Mouse (Mus musculus): ENCODE measurements around the gene Tpcn2. TPM values are rescaled to one million over a fixed set of nuclear protein-coding genes. Genes with fewer than 3 reads are reported as not detected.

Tpcn2 gene
- total and polyA plus RNA-seq, 3 experiments: 3.7 to 7.3 (median 7.2) TPM

DNA sequence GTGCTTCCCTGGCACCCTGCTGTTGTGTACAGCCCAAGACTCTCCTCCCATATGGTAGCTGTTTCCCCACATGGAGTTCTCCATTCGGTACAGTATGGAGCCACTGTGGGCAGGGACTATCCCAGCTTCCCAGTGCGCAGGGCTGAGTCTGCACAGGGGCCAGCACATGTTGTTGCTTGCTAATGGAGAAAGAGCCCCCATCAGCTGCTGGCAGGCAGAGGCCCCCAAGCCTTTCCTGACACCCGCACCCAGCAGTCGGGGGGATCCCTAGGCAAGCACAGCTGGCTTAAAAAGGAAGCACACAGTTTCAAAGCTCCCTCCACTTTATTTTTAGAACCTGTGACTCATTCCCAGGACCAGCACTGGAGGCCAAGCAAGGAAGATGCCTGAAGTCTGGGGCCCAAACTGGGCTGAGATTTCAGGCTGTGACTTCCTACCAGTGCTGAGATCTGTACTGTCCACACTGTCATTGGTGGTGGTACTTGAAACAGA is 85.5 kb downstream of the Tpcn2 start:
- no peak overlapping the region for H3K27ac ChIP-seq (ENCODE audit: insufficient read depth, low read depth)
- H3K79me2 ChIP-seq (replicated peaks; ENCODE audit: control insufficient read depth, extremely low read depth, insufficient read depth, poor library complexity, severe bottlenecking): no peaks in the 10 kb centered on the region
- H3K4me2 ChIP-seq (ENCODE audit: insufficient read depth, low read depth, poor library complexity, severe bottlenecking): no peak overlapping the region
- peaks cover 0 to 7% of the 10 kb centered on the region in 2 experiments; a peak in 2 of 4 replicates for H3K4me1 ChIP-seq (ENCODE audit: control insufficient read depth in 1 of 2, insufficient read depth in 2 of 2)
- no peaks in the 10 kb centered on the region for H3K36me3 ChIP-seq (replicated peaks in 1 of 2; ENCODE audit: control insufficient read depth in 1 of 2, insufficient read depth in 1 of 2, low read length in 1 of 2)
- TF ChIP-seq CTCF (conservative IDR thresholded peaks at IDR 0.05 in 1 of 2, IDR thresholded peaks at IDR 0.05 in 1 of 2; ENCODE audit: low read depth in 2 of 2, low read length in 2 of 2) (no peak), ZMIZ1 (IDR thresholded peaks at IDR 0.05; ENCODE audit: low read depth, low read length) (no peak), POLR2AphosphoS2 (IDR thresholded peaks at IDR 0.05; ENCODE audit: low read depth, low read length) (no peak)
- in situ Hi-C loops (cut with MboI; ENCODE audit: low pct_ligation_motif_present, low pct_unique_long_range_greater_than_20kb, low sequenced_read_pairs): no loop called here
- no peak overlapping the region for H3K4me3 ChIP-seq (replicated peaks in 1 of 3; ENCODE audit: low read depth in 2 of 3, low read length in 2 of 3, poor library complexity in 1 of 3)
- no peak overlapping the region for H3K9ac ChIP-seq (ENCODE audit: insufficient read depth, low read depth)
- H3K9me3 ChIP-seq (replicated peaks; ENCODE audit: low read length): peaks cover 11% of the 10 kb centered on the region
- dilution Hi-C loops (cut with MboI; ENCODE audit: extremely low pct_ligation_motif_present, extremely low pct_unique_long_range_greater_than_20kb, low sequenced_read_pairs): no loop called here
- peak; percentile 5 for DNase-seq (ENCODE audit: extremely low read depth)
- H3K27me3 ChIP-seq (replicated peaks): peaks cover 80% of the 10 kb centered on the region

DNA sequence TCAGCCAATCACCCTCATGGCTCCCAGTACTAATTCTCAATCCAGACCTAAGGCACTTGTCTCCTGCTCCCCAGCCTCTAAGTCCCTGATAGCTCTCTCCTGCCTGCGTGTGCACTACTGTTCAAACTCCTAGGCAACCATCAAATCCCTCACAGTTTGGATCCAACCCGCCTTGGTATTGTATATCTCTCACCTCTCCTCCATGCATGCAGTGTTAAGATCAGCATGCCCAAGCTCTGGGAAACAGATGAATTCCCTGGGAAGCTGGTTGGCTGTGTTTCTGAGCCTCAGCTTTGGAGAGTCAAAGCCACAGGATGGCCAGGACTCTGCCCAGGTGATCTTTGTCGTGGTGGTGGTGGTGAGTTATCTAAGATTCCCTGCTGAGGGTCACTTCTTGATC is 86.1 kb downstream of the Tpcn2 start:
- in situ Hi-C loops (cut with MboI; ENCODE audit: low pct_ligation_motif_present, low pct_unique_long_range_greater_than_20kb, low sequenced_read_pairs): no loop called here

DNA sequence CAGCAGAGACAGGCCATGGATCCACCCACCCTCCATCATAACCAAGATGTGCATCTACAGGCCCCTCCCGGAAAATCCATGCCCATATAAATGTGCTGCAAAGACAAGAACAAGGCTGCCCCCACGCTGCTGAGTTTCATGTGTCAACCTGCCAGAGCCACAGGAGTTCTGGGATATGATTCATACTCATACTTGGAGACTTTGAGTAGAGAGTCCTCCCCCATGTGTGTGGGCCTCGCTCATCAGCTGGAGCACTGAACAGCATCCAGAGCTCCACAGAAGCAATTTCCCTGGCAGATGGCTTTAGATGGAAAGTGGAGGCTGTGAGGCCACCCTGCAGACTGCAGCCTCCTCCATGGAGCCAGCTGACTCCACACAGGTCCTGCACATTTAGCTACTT is 86.8 kb downstream of the Tpcn2 start:
- DNase-seq (ENCODE audit: extremely low read depth): no peak
- TF ChIP-seq E2F4 (IDR thresholded peaks at IDR 0.05; ENCODE audit: insufficient replicate concordance, low read depth, low read length): no peak
- TF ChIP-seq UBTF (IDR thresholded peaks at IDR 0.05; ENCODE audit: low read depth, low read length): no peak
- TF ChIP-seq MYC (IDR thresholded peaks at IDR 0.05; ENCODE audit: low read depth, low read length): no peak
- TF ChIP-seq CTCF (conservative IDR thresholded peaks at IDR 0.05 in 1 of 2, IDR thresholded peaks at IDR 0.05 in 1 of 2; ENCODE audit: low read depth in 2 of 2, low read length in 2 of 2): no peak
- TF ChIP-seq MAX (IDR thresholded peaks at IDR 0.05; ENCODE audit: low read length): no peak
- TF ChIP-seq TBP (conservative IDR thresholded peaks at IDR 0.05; ENCODE audit: low read depth, low read length): no peak
- TF ChIP-seq BHLHE40 (IDR thresholded peaks at IDR 0.05; ENCODE audit: low read depth, low read length): no peak
- TF ChIP-seq ZC3H11A (IDR thresholded peaks at IDR 0.05; ENCODE audit: low read depth, low read length): no peak
- no peak for TF ChIP-seq EP300 (IDR thresholded peaks at IDR 0.05; ENCODE audit: low read length)
- no peak for TF ChIP-seq POLR2AphosphoS2 (IDR thresholded peaks at IDR 0.05; ENCODE audit: low read depth, low read length)
- no peak for TF ChIP-seq RAD21 (IDR thresholded peaks at IDR 0.05; ENCODE audit: low read depth, low read length)
- TF ChIP-seq ZMIZ1 (IDR thresholded peaks at IDR 0.05; ENCODE audit: low read depth, low read length): no peak
- TF ChIP-seq ZKSCAN1 (IDR thresholded peaks at IDR 0.05; ENCODE audit: borderline replicate concordance, low read depth, low read length): no peak
- no peak for TF ChIP-seq GABPA (IDR thresholded peaks at IDR 0.05; ENCODE audit: insufficient replicate concordance, low read depth, low read length)
- no peak for TF ChIP-seq HCFC1 (IDR thresholded peaks at IDR 0.05; ENCODE audit: low read depth, low read length)
- TF ChIP-seq SIN3A (IDR thresholded peaks at IDR 0.05; ENCODE audit: low read length): no peak
- Histone ChIP-seq H3K4me2 (ENCODE audit: insufficient read depth, low read depth, poor library complexity, severe bottlenecking) (no peak overlapping the region), H3K9me3 (replicated peaks; ENCODE audit: low read length) (peaks cover 8% of the 10 kb centered on the region), H3K27me3 (replicated peaks) (peaks cover 81% of the 10 kb centered on the region), H3K4me1 (ENCODE audit: control insufficient read depth in 1 of 2, insufficient read depth in 2 of 2) (peaks cover 0 to 7% of the 10 kb centered on the region in 2 experiments; a peak in 2 of 4 replicates), H3K4me3 (replicated peaks in 1 of 3; ENCODE audit: low read depth in 2 of 3, low read length in 2 of 3, poor library complexity in 1 of 3) (no peak overlapping the region), H3K27ac (ENCODE audit: insufficient read depth, low read depth) (no peak overlapping the region), H3K36me3 (replicated peaks in 1 of 2; ENCODE audit: control insufficient read depth in 1 of 2, insufficient read depth in 1 of 2, low read length in 1 of 2) (no peaks in the 10 kb centered on the region), H3K79me2 (replicated peaks; ENCODE audit: control insufficient read depth, extremely low read depth, insufficient read depth, poor library complexity, severe bottlenecking) (no peaks in the 10 kb centered on the region), H3K9ac (ENCODE audit: insufficient read depth, low read depth) (no peak overlapping the region)
- dilution Hi-C loops (cut with MboI; ENCODE audit: extremely low pct_ligation_motif_present, extremely low pct_unique_long_range_greater_than_20kb, low sequenced_read_pairs) (no loop called here), in situ Hi-C loops (cut with MboI; ENCODE audit: low pct_ligation_motif_present, low pct_unique_long_range_greater_than_20kb, low sequenced_read_pairs) (no loop called here)

More for the DNA sequence above, 86.1 kb downstream of the Tpcn2 start:
- DNase-seq (ENCODE audit: extremely low read depth): no peak
- Histone ChIP-seq H3K27ac (ENCODE audit: insufficient read depth, low read depth) (no peak overlapping the region), H3K4me1 (ENCODE audit: control insufficient read depth in 1 of 2, insufficient read depth in 2 of 2) (peaks cover 0 to 7% of the 10 kb centered on the region in 2 experiments; a peak in 2 of 4 replicates), H3K4me2 (ENCODE audit: insufficient read depth, low read depth, poor library complexity, severe bottlenecking) (no peak overlapping the region), H3K36me3 (replicated peaks in 1 of 2; ENCODE audit: control insufficient read depth in 1 of 2, insufficient read depth in 1 of 2, low read length in 1 of 2) (no peaks in the 10 kb centered on the region), H3K79me2 (replicated peaks; ENCODE audit: control insufficient read depth, extremely low read depth, insufficient read depth, poor library complexity, severe bottlenecking) (no peaks in the 10 kb centered on the region), H3K9me3 (replicated peaks; ENCODE audit: low read length) (peaks cover 11% of the 10 kb centered on the region), H3K27me3 (replicated peaks) (peaks cover 79% of the 10 kb centered on the region), H3K4me3 (replicated peaks in 1 of 3; ENCODE audit: low read depth in 2 of 3, low read length in 2 of 3, poor library complexity in 1 of 3) (no peak overlapping the region), H3K9ac (ENCODE audit: insufficient read depth, low read depth) (no peak overlapping the region)
- dilution Hi-C loops (cut with MboI; ENCODE audit: extremely low pct_ligation_motif_present, extremely low pct_unique_long_range_greater_than_20kb, low sequenced_read_pairs): no loop called here
- TF ChIP-seq SIN3A (IDR thresholded peaks at IDR 0.05; ENCODE audit: low read length): no peak

Data from CH12.LX (cell line).